Mouse (Mus musculus): ENCODE data around the gene Tfap2a. TPM values are rescaled to one million over a fixed set of nuclear protein-coding genes. Genes with fewer than 3 reads are reported as not detected.

The Tfap2a gene
- polyA plus RNA-seq, 1 experiment from 2014 or later: 2.4 TPM

DNA sequence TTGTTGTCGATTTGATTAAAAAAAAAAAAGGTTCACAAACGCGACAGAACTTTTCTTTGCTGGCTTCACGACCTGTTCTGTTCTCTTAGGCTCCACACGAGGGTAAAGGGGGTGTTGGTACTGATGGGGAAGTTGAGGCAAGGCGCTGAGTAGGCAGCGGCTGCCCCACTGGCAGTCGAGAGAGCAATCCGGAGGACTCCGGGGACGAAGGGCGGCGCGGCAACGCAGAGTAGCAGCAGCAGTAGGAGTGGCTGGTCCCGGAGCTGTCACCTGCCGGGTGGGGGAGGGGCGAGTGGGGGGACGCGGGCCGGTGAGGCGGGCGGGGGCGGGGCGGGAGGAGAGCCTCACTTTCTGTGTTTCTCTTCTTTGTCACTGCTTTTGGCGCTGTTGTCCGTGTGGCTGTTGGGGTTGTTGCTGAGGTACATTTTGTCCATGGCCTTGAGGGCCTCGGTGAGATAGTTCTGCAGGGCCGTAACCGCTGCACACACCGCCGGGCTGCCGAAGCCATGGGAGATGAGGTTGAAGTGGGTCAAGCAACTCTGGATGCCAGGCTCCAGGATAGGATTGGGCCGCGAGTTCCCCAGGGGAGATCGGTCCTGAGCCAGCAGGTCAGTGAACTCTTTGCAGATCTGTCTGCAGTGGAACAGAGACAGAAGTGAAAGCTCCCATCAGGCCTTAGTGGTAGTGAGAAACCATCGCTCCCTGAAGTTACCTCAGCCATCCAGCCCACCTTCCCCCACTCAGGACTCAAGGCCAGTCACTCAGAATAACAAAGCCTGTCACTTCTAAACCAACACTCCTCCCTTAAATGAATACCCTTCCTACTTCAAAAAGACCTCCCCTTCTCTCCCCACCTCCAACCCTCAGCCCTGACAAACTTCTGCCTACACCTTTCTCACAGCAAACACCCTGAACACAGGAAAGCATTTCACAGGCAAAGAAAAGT lies 21.1 kb downstream of the Tfap2a start:
- peak overlapping the region; percentile 10; the same call in 1 of the 2 replicates for H3K4me3 ChIP-seq (ENCODE audit: low read length)
- 0 out of 2 replicates have a peak, but pooled peaks have one; percentile 9 for ATAC-seq (ENCODE audit: low FRiP score, low TSS enrichment)
- no peaks in the 10 kb centered on the region for H3K9me3 ChIP-seq (ENCODE audit: low read length)
- H3K36me3 ChIP-seq (ENCODE audit: insufficient read depth, low read length): no peaks in the 10 kb centered on the region
- H3K27me3 ChIP-seq (ENCODE audit: insufficient read depth, low read length): peaks cover 91% of the 10 kb centered on the region
- peak overlapping the region; percentile 29 for H3K4me2 ChIP-seq (replicated peaks; ENCODE audit: low read depth, low read length)
- no peak overlapping the region for H3K9ac ChIP-seq (replicated peaks; ENCODE audit: low read length)
- H3K27ac ChIP-seq (ENCODE audit: low read length): no peak overlapping the region
- peaks cover 4% of the 10 kb centered on the region; the same call in 1 of the 2 replicates for H3K4me1 ChIP-seq (ENCODE audit: insufficient read depth, low read length)
- 6% methylated on average over 35 of the region's 37 CpGs for WGBS

DNA sequence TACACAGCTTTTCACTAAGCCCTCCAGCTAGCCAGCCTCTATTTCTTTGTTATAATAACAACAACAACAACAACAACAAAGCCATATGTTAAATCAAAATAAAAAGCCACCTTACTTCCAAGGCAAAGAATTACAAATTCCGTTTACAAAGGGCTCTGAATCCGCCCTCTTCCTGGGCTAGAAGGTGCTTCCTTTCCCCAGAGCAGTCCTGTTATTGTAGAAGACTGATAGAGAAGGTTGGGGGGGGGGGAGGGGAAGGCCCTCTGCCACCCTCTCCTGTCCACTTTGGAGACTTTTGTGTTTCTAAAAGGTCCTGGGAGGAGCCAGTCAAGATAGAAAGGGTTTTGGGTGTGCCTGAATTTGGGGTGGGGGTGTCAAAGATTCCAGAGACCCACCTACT lies 23.6 kb downstream of the Tfap2a start:
- ATAC-seq (ENCODE audit: low FRiP score, low TSS enrichment): no peak
- H3K36me3 ChIP-seq (ENCODE audit: insufficient read depth, low read length): no peaks in the 10 kb centered on the region
- no peaks in the 10 kb centered on the region for H3K9me3 ChIP-seq (ENCODE audit: low read length)
- H3K4me3 ChIP-seq (ENCODE audit: low read length): no peak overlapping the region
- WGBS: 14% methylated on average over 2 of the region's 2 CpGs
- H3K4me2 ChIP-seq (replicated peaks; ENCODE audit: low read depth, low read length): no peak overlapping the region
- no peak overlapping the region for H3K9ac ChIP-seq (replicated peaks; ENCODE audit: low read length)
- no peak overlapping the region for H3K27ac ChIP-seq (ENCODE audit: low read length)
- H3K27me3 ChIP-seq (ENCODE audit: insufficient read depth, low read length): peaks cover 92% of the 10 kb centered on the region
- 0 out of 2 replicates have a peak, but pooled peaks cover 3% of the 10 kb centered on the region for H3K4me1 ChIP-seq (ENCODE audit: insufficient read depth, low read length)

DNA sequence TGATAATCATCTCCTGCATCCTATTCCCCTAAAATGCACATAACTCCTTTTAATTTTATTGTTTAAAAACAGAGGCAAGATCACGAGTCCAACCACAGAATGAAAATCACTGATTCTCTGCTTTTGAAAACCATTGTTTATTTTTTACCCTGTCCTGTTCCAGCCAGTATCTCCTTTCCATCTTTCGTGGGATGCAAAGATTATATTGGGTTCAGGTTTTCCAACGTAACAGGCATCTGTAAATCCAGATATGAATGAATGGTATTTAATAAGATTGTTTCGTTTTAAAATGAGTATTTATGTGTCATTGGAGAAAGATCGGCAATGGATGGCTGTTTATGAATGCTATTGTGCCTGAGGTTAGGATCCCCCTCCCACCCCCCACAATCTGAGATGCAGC lies 24.5 kb downstream of the Tfap2a start:
- peaks cover 92% of the 10 kb centered on the region for H3K27me3 ChIP-seq (ENCODE audit: insufficient read depth, low read length)
- no peak overlapping the region for H3K9ac ChIP-seq (replicated peaks; ENCODE audit: low read length)
- no peak overlapping the region for H3K4me3 ChIP-seq (ENCODE audit: low read length)
- no peaks in the 10 kb centered on the region for H3K9me3 ChIP-seq (ENCODE audit: low read length)
- no peak overlapping the region for H3K27ac ChIP-seq (ENCODE audit: low read length)
- no peaks in the 10 kb centered on the region for H3K36me3 ChIP-seq (ENCODE audit: insufficient read depth, low read length)
- ATAC-seq (ENCODE audit: low FRiP score, low TSS enrichment): no peak
- no peak overlapping the region for H3K4me2 ChIP-seq (replicated peaks; ENCODE audit: low read depth, low read length)
- 13% methylated on average over 5 of the region's 5 CpGs for WGBS
- 0 out of 2 replicates have a peak, but pooled peaks cover 3% of the 10 kb centered on the region for H3K4me1 ChIP-seq (ENCODE audit: insufficient read depth, low read length)

GRCm38 (mm10) chr13:40713241-40713640 lies 24.9 kb downstream of the Tfap2a start:
- H3K4me3 ChIP-seq (ENCODE audit: low read length): no peak overlapping the region
- H3K9ac ChIP-seq (replicated peaks; ENCODE audit: low read length): no peak overlapping the region
- no peak overlapping the region for H3K4me2 ChIP-seq (replicated peaks; ENCODE audit: low read depth, low read length)
- ATAC-seq (ENCODE audit: low FRiP score, low TSS enrichment): no peak
- no peaks in the 10 kb centered on the region for H3K36me3 ChIP-seq (ENCODE audit: insufficient read depth, low read length)
- H3K27ac ChIP-seq (ENCODE audit: low read length): no peak overlapping the region
- H3K27me3 ChIP-seq (ENCODE audit: insufficient read depth, low read length): peaks cover 92% of the 10 kb centered on the region
- H3K4me1 ChIP-seq (ENCODE audit: insufficient read depth, low read length): 0 out of 2 replicates have a peak, but pooled peaks cover 3% of the 10 kb centered on the region
- WGBS: 9% methylated on average over 4 of the region's 4 CpGs
- H3K9me3 ChIP-seq (ENCODE audit: low read length): no peaks in the 10 kb centered on the region

- 4% methylated on average over 4 of the region's 4 CpGs for WGBS
These were observed 25.7 kb downstream of the Tfap2a start for GRCm38 (mm10) chr13:40712526-40712832.

DNA sequence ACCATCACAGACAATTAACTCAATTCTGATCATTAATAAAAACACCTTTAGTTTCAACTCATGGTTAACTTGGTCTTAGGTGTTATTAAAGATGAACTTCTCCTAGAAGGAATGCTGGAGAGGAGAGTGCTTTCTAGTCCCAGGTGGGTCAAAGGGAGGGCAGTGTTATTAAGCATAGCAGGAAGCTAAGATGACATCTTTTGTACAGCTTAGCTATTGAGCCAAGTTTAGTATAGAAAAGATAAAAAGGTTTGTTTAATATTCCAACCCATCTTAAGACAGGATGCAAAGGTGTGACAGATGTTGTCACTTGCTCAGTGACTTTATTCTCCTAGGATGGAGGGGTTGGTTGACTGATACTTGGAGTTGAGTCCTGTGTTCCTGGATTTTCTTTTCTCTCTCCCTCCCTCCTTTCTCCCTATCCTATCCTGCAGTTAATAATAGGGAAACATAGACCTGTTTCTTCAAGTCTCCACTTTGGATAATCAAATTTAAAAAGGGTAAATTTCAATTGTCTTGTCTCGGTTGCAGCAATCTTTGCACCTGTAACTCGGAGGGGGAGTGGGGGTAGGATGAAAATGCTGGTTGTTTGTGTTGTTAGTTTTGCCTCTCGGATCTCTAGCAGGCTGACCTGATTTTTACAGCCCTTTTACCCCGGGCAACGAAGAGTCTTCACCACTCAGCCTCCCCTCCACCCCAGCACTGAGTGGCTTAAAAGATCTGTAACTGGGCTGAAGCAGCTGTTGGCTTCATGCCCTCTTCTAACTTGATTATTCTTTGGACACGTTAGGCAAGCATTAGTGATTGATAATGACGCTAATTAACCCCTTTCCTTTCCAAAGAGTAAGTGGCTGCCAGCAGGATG lies 26.3 kb downstream of the Tfap2a start:
- H3K9ac ChIP-seq (replicated peaks; ENCODE audit: low read length): no peak overlapping the region
- no peak overlapping the region for H3K4me2 ChIP-seq (replicated peaks; ENCODE audit: low read depth, low read length)
- H3K27me3 ChIP-seq (ENCODE audit: insufficient read depth, low read length): peaks cover 91% of the 10 kb centered on the region
- no peak overlapping the region for H3K4me3 ChIP-seq (ENCODE audit: low read length)
- H3K27ac ChIP-seq (ENCODE audit: low read length): no peak overlapping the region
- WGBS: 5% methylated on average over 7 of the region's 7 CpGs
- 0 out of 2 replicates have a peak, but pooled peaks cover 3% of the 10 kb centered on the region for H3K4me1 ChIP-seq (ENCODE audit: insufficient read depth, low read length)
- no peak for ATAC-seq (ENCODE audit: low FRiP score, low TSS enrichment)
- no peaks in the 10 kb centered on the region for H3K36me3 ChIP-seq (ENCODE audit: insufficient read depth, low read length)
- H3K9me3 ChIP-seq (ENCODE audit: low read length): no peaks in the 10 kb centered on the region

More at GRCm38 (mm10) chr13:40712526-40712832, 25.7 kb downstream of the Tfap2a start:
- peaks cover 91% of the 10 kb centered on the region for H3K27me3 ChIP-seq (ENCODE audit: insufficient read depth, low read length)
- no peaks in the 10 kb centered on the region for H3K9me3 ChIP-seq (ENCODE audit: low read length)
- ATAC-seq (ENCODE audit: low FRiP score, low TSS enrichment): no peak
- 0 out of 2 replicates have a peak, but pooled peaks cover 3% of the 10 kb centered on the region for H3K4me1 ChIP-seq (ENCODE audit: insufficient read depth, low read length)
- no peaks in the 10 kb centered on the region for H3K36me3 ChIP-seq (ENCODE audit: insufficient read depth, low read length)
- no peak overlapping the region for H3K4me2 ChIP-seq (replicated peaks; ENCODE audit: low read depth, low read length)
- no peak overlapping the region for H3K4me3 ChIP-seq (ENCODE audit: low read length)
- no peak overlapping the region for H3K9ac ChIP-seq (replicated peaks; ENCODE audit: low read length)
- no peak overlapping the region for H3K27ac ChIP-seq (ENCODE audit: low read length)

- Histone ChIP-seq H3K4me1 (ENCODE audit: insufficient read depth, low read length) (no peaks in the 10 kb centered on the region), H3K4me3 (ENCODE audit: low read length) (no peak overlapping the region), H3K27ac (ENCODE audit: low read length) (no peak overlapping the region), H3K27me3 (ENCODE audit: insufficient read depth, low read length) (peaks cover 95% of the 10 kb centered on the region), H3K36me3 (ENCODE audit: insufficient read depth, low read length) (no peaks in the 10 kb centered on the region), H3K4me2 (replicated peaks; ENCODE audit: low read depth, low read length) (no peak overlapping the region), H3K9ac (replicated peaks; ENCODE audit: low read length) (no peak overlapping the region), H3K9me3 (ENCODE audit: low read length) (no peaks in the 10 kb centered on the region)
- under 1% methylated on average over 11 of the region's 11 CpGs for WGBS
- no peak for ATAC-seq (ENCODE audit: low FRiP score, low TSS enrichment)
These were observed 28.2 kb downstream of the Tfap2a start for GRCm38 (mm10) chr13:40710062-40710342.

- Histone ChIP-seq H3K9ac (replicated peaks; ENCODE audit: low read length) (no peak overlapping the region), H3K27ac (ENCODE audit: low read length) (no peak overlapping the region), H3K4me1 (ENCODE audit: insufficient read depth, low read length) (0 out of 2 replicates have a peak, but pooled peaks cover 5% of the 10 kb centered on the region), H3K36me3 (ENCODE audit: insufficient read depth, low read length) (no peaks in the 10 kb centered on the region), H3K27me3 (ENCODE audit: insufficient read depth, low read length) (peaks cover 95% of the 10 kb centered on the region), H3K4me2 (replicated peaks; ENCODE audit: low read depth, low read length) (no peak overlapping the region), H3K9me3 (ENCODE audit: low read length) (no peaks in the 10 kb centered on the region), H3K4me3 (ENCODE audit: low read length) (no peak overlapping the region)
- no peak for ATAC-seq (ENCODE audit: low FRiP score, low TSS enrichment)
- WGBS: 1% methylated on average over 21 of the region's 21 CpGs
These were observed 28.7 kb downstream of the Tfap2a start for GRCm38 (mm10) chr13:40709321-40710061.

DNA sequence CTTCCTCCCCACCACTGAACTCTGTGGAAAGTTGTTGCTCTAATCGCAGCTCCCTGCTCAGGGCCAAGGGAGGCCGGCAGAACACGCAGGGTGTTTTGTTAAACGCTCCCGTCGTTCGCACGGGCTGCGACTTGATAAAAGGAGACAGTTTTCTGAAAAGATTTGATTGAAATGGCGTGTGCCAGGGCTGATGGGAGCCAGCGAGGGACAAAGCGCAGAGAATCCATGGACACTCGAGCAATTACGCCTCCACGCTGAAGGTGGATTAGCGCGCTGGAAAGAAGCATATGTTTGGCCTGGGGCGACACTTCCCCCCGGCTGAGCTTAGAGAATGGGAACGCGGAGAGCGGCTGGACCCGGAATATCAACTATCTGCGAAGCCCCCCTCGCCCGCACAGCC lies 29.3 kb downstream of the Tfap2a start:
- H3K9ac ChIP-seq (replicated peaks; ENCODE audit: low read length): no peak overlapping the region
- H3K4me2 ChIP-seq (replicated peaks; ENCODE audit: low read depth, low read length): no peak overlapping the region
- 0 out of 2 replicates have a peak overlapping the region, but pooled peaks have one; percentile 5 for H3K4me3 ChIP-seq (ENCODE audit: low read length)
- H3K4me1 ChIP-seq (ENCODE audit: insufficient read depth, low read length): 0 out of 2 replicates have a peak, but pooled peaks cover 7% of the 10 kb centered on the region
- H3K36me3 ChIP-seq (ENCODE audit: insufficient read depth, low read length): no peaks in the 10 kb centered on the region
- H3K27me3 ChIP-seq (ENCODE audit: insufficient read depth, low read length): peaks cover 95% of the 10 kb centered on the region
- 1% methylated on average over 26 of the region's 26 CpGs for WGBS
- H3K27ac ChIP-seq (ENCODE audit: low read length): no peak overlapping the region
- no peak for ATAC-seq (ENCODE audit: low FRiP score, low TSS enrichment)
- H3K9me3 ChIP-seq (ENCODE audit: low read length): no peaks in the 10 kb centered on the region
